In genomic region chr2:38359186-38359585, GRCm38 (mm10) we compare ENCODE assay signal across 14 mouse cellular contexts. TPM values are rescaled to one million over a fixed set of nuclear protein-coding genes. Genes with fewer than 3 reads are reported as not detected.
A peak's percentile ranks its signal among the peaks of the same experiment; 100 is the strongest.
DNase-seq lines count a peak whose midpoint lies in the region; ATAC-seq and TF ChIP-seq lines count a peak whose summit lies in the region.
"Had no signal": no experiment of that assay in that cellular context is flagged by ENCODE, and none has a peak within 500 bp of the region (broad histone marks: within the 10 kb centered on the region; RNA-seq: fewer than 3 reads in every experiment).

No protein-coding gene starts in this region.

- no peaks in the 10 kb centered on the region for H3K36me3 ChIP-seq in hindbrain, embryonic 11.5 days (ENCODE audit: control insufficient read depth, insufficient read depth, low read length)
- no peaks in the 10 kb centered on the region for H3K36me3 ChIP-seq in hindbrain, embryonic 12.5 days
- H3K36me3 ChIP-seq in limb, embryonic 11.5 days (ENCODE audit: control insufficient read depth, insufficient read depth, low read length) = no peaks in the 10 kb centered on the region; the same call in 1 of the 2 replicates
- H3K36me3 ChIP-seq in midbrain, postnatal 0 days (ENCODE audit: insufficient read depth, low read length) = no peaks in the 10 kb centered on the region
- H3K36me3 ChIP-seq: embryonic facial prominence, embryonic 13.5 days had no signal

- H3K4me3 ChIP-seq in hindbrain, embryonic 11.5 days (ENCODE audit: low read depth, low read length) = no peak overlapping the region
- no peak overlapping the region; the same call in 1 of the 2 replicates for H3K4me3 ChIP-seq in hindbrain, embryonic 12.5 days
- no peak overlapping the region for H3K4me3 ChIP-seq in limb, embryonic 11.5 days (ENCODE audit: low read depth, low read length)
- H3K4me3 ChIP-seq in midbrain, postnatal 0 days (ENCODE audit: low read depth, low read length) = peak overlapping the region; percentile 14; the same call in 1 of the 2 replicates
- H3K4me3 ChIP-seq: embryonic facial prominence, embryonic 13.5 days had no signal

- no peak overlapping the region for H3K4me2 ChIP-seq in hindbrain, embryonic 11.5 days (replicated peaks; ENCODE audit: low read depth, low read length)
- H3K4me2 ChIP-seq in hindbrain, embryonic 12.5 days (replicated peaks) = no peak overlapping the region
- no peak overlapping the region for H3K4me2 ChIP-seq in limb, embryonic 11.5 days (ENCODE audit: low read depth, severe bottlenecking)
- peak overlapping the region; percentile 37 for H3K4me2 ChIP-seq in midbrain, postnatal 0 days (ENCODE audit: low read depth, low read length, poor library complexity, severe bottlenecking)
- H3K4me2 ChIP-seq: embryonic facial prominence, embryonic 13.5 days had no signal

- H3K27ac ChIP-seq in hindbrain, embryonic 11.5 days (ENCODE audit: low read depth, low read length) = no peak overlapping the region
- H3K27ac ChIP-seq in hindbrain, embryonic 12.5 days = no peak overlapping the region
- no peak overlapping the region for H3K27ac ChIP-seq in limb, embryonic 11.5 days (replicated peaks; ENCODE audit: low read depth, low read length)
- no peak overlapping the region for H3K27ac ChIP-seq in midbrain, postnatal 0 days (ENCODE audit: low read depth, low read length)
- H3K27ac ChIP-seq: embryonic facial prominence, embryonic 13.5 days had no signal

- DNase-seq in hindbrain, embryonic 11.5 days (ENCODE audit: low spot score) = peak; percentile 42
- DNase-seq in urinary bladder, adult 2 months (ENCODE audit: low spot score) = peak; percentile 16
- no peak for DNase-seq in urinary bladder, postnatal 36 days (ENCODE audit: low spot score in 2 of 2)
- peak; percentile 39 for DNase-seq in limb, embryonic 11.5 days (ENCODE audit: low spot score)
- no peak for DNase-seq in midbrain, postnatal 0 days (ENCODE audit: low spot score)
- no peak for DNase-seq in urinary bladder, postnatal 4 days (ENCODE audit: low spot score in 2 of 2)
- DNase-seq in B cell, adult 2 months = no peak
- DNase-seq: cerebellum, adult 9-10 months; heart, adult 11 months; kidney, adult 8-10 months; left cerebral cortex, postnatal 4 days; right cerebral cortex, postnatal 4 days had no signal

- ATAC-seq in hindbrain, embryonic 11.5 days (ENCODE audit: low FRiP score) = no peak
- ATAC-seq in hindbrain, embryonic 12.5 days (ENCODE audit: low FRiP score) = no peak
- no peak for ATAC-seq in limb, embryonic 11.5 days (ENCODE audit: insufficient number of reproducible peaks, low FRiP score, low TSS enrichment, low read depth)
- no peak for ATAC-seq in midbrain, postnatal 0 days (ENCODE audit: low FRiP score)

- WGBS in hindbrain, embryonic 11.5 days = under 1% methylated on average over 10 of the region's 10 CpGs
- under 1% methylated on average over 10 of the region's 10 CpGs for WGBS in hindbrain, embryonic 12.5 days
- WGBS in limb, embryonic 11.5 days = 13% methylated on average over 10 of the region's 10 CpGs
- WGBS in midbrain, postnatal 0 days = 2% methylated on average over 10 of the region's 10 CpGs

- H3K4me1 ChIP-seq in hindbrain, embryonic 11.5 days (replicated peaks; ENCODE audit: control insufficient read depth, insufficient read depth, low read length) = 0 out of 2 replicates have a peak, but pooled peaks cover 5% of the 10 kb centered on the region
- peaks cover 15% of the 10 kb centered on the region for H3K4me1 ChIP-seq in hindbrain, embryonic 12.5 days
- H3K4me1 ChIP-seq in limb, embryonic 11.5 days (ENCODE audit: control insufficient read depth, insufficient read depth, low read length) = peaks cover 21% of the 10 kb centered on the region
- H3K4me1 ChIP-seq in midbrain, postnatal 0 days (ENCODE audit: insufficient read depth, low read length) = no peaks in the 10 kb centered on the region

- no peak for TF ChIP-seq CTCF in midbrain, postnatal 0 days (IDR thresholded peaks at IDR 0.05)

- H3K9ac ChIP-seq in hindbrain, embryonic 11.5 days (ENCODE audit: low read depth, low read length) = no peak overlapping the region
- no peak overlapping the region for H3K9ac ChIP-seq in hindbrain, embryonic 12.5 days
- H3K9ac ChIP-seq in limb, embryonic 11.5 days (ENCODE audit: low read length) = no peak overlapping the region
- no peak overlapping the region for H3K9ac ChIP-seq in midbrain, postnatal 0 days (replicated peaks; ENCODE audit: low read length, poor library complexity, severe bottlenecking)
- H3K9ac ChIP-seq: embryonic facial prominence, embryonic 13.5 days had no signal

- peaks cover 90% of the 10 kb centered on the region for H3K27me3 ChIP-seq in hindbrain, embryonic 11.5 days (ENCODE audit: control insufficient read depth, insufficient read depth, low read length)
- peaks cover 92% of the 10 kb centered on the region for H3K27me3 ChIP-seq in hindbrain, embryonic 12.5 days
- H3K27me3 ChIP-seq in limb, embryonic 11.5 days (ENCODE audit: control insufficient read depth, insufficient read depth, low read length) = peaks cover 17% of the 10 kb centered on the region
- H3K27me3 ChIP-seq in midbrain, postnatal 0 days (ENCODE audit: insufficient read depth, low read length) = peaks cover 57% of the 10 kb centered on the region

- H3K9me3 ChIP-seq in hindbrain, embryonic 11.5 days (ENCODE audit: control insufficient read depth, low read length) = no peaks in the 10 kb centered on the region
- no peaks in the 10 kb centered on the region for H3K9me3 ChIP-seq in hindbrain, embryonic 12.5 days (replicated peaks)
- H3K9me3 ChIP-seq in limb, embryonic 11.5 days (ENCODE audit: control insufficient read depth, low read length) = no peaks in the 10 kb centered on the region
- no peaks in the 10 kb centered on the region for H3K9me3 ChIP-seq in midbrain, postnatal 0 days (ENCODE audit: low read length)
- H3K9me3 ChIP-seq: embryonic facial prominence, embryonic 13.5 days had no signal

RNA-seq across cellular contexts. Expression of gene Lhx2, which starts 20.1 kb away (rescaled TPM):
- 21.9 and 24.4 TPM in 2 replicates for polyA plus RNA-seq in hindbrain, embryonic 11.5 days (2014; fragmentation: Nextera tagmentation; extraction: Ambion mirVana)
- 31.0 and 31.2 TPM in 2 replicates for polyA plus RNA-seq in hindbrain, embryonic 12.5 days (2016; fragmentation: Nextera tagmentation; extraction: Ambion mirVana)
- polyA plus RNA-seq in urinary bladder, adult 2 months (2012; rRNA removed) = 0.12 TPM in 1 of 2 replicates, not detected in the other
- 29.0 and 31.2 TPM in 2 replicates for polyA plus RNA-seq in limb, embryonic 11.5 days (2014; fragmentation: Nextera tagmentation; extraction: Ambion mirVana)
- 77.5 and 90.1 TPM in 2 replicates for total RNA-seq in midbrain, postnatal 0 days (2014; rRNA removed)
- polyA plus RNA-seq in midbrain, postnatal 0 days (2015; fragmentation: Nextera tagmentation; extraction: Ambion mirVana) = 22.1 and 23.8 TPM in 2 replicates

Comparison
In these comparisons a context has a peak if more than half of its experiments do, and no peak if none do; other contexts are left out.
1. DNase-seq: peak in hindbrain, embryonic 11.5 days (single experiment), urinary bladder, adult 2 months (single experiment) and limb, embryonic 11.5 days (single experiment); none in urinary bladder, postnatal 36 days (0 of 2), midbrain, postnatal 0 days (single experiment), urinary bladder, postnatal 4 days (0 of 2) and B cell, adult 2 months (0 of 2).
2. RNA of gene Lhx2, which starts 20.1 kb away (polyA plus RNA-seq): 31.0 to 31.2 TPM in hindbrain, embryonic 12.5 days, 29.0 to 31.2 TPM in limb, embryonic 11.5 days, 22.1 to 23.8 TPM in midbrain, postnatal 0 days and 21.9 to 24.4 TPM in hindbrain, embryonic 11.5 days; 0.12 TPM in urinary bladder, adult 2 months; every median in the first group is over 10 times any median in the second.